Mouse (Mus musculus) kidney, postnatal 4 days (tissue): ENCODE measurements around the gene Zbtb42.

Experiments
- DNase-seq, 2 experiments: peaks; one replicate each; pipeline ENCODE4 v3.0.0; 2021; ENCODE audit warnings: mixed read lengths in 2 of 2

Gene Zbtb42

DNA sequence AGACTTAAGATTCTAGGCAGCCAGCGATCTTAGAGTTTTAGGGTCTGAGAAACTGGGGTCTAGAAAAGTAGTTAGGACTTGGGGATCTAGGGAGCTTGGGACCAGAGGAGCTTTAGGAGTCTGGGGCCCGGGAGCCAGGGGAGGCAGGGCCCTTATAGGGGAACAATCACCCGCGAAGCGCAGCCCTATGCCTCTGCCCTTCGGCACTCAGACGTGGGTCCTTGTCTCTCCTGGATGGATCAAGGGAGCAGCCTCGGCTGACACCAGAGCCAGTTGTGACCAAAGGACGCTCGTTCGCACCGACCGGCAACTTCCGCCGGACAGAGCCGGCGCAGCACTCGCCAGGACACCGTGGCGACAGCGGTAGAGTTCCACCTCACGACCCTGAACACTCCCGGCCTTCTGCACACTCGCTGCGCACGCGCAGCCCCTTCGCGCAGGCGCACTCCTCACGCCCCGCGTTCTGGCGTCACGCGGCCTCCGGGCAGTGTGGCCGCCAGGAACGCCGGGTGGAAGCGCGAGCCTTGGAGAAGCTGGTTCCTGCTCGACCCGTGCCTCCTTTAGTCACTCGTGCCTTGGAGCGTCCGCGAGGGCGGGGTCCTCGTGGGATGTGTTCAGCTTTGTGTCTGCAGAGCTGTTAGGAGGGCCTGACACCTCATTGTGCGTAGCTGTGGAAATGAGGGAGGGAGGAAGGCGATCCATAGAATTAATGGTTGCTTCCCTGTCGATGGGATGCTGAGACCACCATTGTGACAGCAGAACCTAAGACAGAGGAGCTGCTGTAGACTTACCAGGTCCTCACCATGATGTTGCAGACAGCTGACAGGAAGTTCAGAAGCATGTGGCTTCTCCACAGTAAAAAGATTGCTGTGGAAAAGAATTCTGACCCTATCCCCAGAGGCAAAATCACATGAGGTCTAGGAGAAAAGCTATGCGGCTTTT is 14.8 kb downstream of the Zbtb42 start:
- DNase-seq: peak; percentile 96 to 97

DNA sequence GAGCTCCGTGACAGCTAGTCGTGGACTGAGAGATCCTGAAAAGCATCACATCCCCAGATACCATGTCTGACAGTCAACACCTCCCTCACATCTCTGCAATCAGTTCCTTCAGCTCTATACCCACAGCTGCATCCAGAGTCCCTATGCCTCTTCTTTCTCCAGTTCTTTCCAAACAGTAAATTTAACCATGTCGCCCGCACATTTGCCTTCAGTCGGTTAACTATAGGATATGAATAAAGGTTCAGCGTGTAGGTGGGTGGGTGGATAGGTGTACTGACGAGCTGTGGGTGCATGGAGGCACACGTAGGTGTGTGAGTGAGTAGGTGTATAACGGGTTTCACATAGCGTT is 15.5 kb downstream of the Zbtb42 start:
- no peak for DNase-seq

DNA sequence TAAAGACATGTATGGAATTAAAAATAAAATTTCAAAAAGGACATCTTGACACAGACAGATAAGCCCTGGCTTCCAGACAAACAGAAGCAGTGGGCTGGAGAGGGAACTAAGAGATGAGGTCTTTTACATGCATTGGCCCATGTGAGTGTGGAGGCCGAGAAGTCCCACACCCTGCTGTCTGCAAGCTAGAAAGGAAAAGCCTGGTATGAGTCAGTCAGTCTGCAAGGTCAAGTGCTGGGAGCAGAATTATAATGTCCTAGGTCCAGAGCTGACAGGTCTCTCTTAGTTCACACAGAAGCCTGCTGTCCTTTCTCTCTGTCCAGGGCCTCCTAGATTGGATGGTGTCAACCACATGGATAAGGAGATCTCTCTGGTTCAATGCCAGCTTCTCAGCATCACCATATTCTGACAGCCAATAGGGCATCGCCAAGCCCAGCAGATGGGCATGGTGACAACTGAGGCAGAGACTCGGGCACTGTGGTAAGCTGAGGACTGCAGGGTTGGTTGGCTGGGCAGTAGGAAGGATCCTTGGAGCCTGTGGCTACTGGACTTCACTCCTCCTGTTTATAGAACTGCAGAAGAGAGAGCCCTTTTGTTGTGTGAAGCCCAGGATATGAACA is 18.3 kb downstream of the Zbtb42 start:
- DNase-seq: no peak

DNA sequence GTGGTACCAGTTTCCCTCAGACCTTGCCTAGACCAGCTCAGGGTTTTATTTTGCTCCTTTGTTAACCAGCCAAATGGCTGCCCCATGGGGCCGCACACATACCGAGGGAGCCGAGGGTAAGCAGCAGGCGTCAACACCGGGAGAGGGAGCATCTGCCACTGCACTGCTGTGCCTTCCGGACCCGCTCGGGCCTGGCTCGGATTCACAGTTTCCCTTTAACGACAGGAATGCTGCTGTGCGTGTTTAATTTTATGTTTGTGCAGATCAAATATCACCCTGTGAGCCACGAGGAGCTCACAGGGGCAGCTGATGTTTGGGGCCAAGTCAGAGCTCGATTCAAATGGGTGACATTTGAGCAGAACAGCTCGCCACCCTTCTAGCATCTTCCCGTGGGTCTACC is 21.9 kb downstream of the Zbtb42 start:
- DNase-seq: peak; percentile 29 to 61

DNA sequence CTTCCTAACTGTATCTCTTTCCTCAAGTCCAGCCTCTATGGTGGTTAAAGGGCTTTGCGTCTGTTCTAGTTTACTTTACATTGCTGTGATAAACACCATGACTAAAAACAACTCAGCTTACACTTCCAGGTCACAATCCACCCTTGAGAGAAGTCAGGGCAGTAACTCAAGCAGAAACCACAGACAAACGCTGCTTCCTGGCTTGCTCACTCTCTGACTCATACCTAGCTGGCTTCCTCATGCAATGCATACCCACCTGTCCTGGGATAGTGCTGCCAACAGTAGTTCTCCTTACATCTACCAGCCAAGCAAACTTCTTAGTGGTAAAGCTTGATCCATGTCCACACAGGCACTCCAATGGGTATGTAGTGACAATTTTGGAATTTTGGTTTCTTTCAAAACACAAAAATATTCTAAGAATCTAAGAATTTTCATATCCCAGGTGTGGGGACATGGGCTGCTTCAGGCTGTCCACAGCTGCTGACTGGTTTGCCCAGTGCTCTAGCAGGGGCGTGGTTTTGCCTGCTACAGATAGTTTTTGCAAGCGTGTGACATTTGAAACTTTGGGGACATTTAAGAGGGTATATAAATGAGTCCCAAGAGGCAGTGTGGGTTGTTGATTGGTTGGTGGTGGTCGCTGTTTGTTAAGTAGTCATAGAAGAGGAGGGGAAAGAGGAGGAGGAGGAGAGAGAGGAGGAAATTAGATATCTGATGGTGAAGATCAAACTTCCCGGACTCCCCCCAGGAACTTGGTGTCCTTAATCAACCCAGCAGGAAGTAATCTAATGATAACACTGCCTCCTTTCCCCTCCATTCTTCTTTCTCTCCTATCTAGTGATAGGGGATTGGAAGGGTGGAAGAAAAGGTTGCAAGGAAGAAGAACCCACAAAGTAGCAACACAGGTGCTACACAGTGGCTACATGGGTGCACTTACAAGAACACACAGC is 24.0 kb downstream of the Zbtb42 start:
- DNase-seq: no peak

DNA sequence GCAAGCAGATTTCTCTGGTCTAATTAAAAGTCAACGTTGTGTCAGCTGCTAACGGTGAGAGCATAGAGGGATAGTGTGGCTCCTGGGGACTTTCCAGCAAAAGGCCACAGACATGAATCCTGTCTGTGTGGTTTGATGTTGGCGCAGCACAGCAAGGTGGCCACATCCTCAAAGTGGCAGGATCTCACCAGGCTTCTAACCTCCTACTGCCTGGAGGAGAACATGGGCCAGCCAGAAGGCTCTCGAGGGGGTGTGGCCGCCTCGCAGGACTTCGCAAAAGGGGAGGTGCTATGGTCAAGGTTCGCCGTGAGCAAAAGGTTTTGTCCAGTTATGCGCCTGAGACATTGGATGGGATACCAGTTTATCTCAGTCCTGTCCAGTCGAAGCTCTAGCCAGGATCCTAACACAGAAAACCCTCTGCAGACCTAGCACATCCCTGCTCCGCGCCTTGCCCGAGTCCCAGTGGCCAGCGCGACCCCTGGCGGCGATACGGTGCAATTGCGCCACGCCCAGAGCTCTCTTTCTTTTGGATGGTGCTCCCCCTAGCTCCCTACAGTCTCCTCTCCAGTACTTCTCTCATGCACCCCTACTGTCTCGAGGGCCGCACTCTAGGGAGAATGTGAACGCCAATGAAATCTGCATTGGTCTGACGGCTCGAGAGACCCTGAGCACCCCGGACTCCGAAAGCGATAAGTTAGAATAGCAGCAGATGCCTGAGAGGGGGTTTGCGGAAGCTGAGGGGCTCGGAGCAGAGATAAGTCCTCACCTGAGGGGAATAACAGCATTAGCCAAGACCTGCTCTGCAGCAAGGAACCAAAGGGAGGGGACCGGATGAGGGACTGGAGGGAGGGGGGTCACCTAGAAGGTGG is 28.3 kb downstream of the Zbtb42 start:
- peak; percentile 93 for DNase-seq

DNA sequence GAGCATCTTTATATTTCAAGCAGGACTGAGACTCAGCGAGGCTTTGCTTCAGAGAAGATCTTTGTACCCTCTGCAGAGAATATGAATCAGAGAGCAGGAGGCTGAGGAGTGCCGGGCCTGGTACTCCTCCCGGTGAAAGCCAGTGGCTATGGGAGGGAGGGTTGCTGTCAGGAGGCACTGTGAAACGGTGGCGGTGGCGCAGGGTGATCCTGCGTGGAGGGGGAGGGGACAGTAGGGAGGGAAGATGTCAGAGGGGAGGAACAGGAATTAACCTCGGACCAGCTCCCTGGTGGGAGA is 28.9 kb downstream of the Zbtb42 start:
- DNase-seq: no peak

DNA sequence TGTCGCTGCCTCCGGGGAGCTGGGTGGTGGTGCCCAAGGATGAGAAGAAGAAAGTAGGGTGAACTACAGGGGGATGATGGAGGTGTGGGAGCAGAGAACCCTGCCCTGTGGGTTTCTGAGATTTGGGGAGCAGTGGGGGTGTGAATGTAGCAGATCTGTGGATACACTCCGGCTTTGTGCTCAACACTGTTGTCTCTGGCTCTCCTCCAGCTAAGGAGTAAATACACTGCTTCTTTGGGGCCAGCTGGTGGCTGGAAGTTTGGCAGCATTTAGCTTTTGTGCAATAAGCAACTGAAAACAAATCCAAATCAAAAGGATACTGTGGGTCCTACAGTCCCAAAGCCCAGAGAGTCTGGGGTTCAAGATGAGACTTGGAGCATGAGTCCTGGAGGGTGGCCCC is 35.4 kb downstream of the Zbtb42 start:
- DNase-seq: peak in 1 of 2 experiments; percentile 53

DNA sequence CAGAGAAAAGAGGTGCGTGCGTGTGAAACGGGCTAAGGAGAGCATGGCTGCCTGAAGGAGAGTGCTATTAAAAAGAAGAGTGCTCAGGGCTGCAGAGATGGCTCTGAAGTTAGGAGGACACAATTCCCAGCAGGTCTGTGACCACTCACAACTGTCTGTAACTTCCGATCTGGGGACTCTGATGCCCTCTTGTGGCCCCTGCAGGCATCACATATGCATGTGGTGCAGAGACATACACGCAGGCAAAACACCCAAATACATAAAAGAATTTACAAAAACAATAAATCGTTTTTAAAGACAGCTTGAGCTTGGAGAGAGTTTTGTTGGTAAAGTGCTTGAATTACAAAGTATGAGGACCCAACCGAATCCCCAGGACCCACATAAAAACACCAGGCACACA is 38.5 kb downstream of the Zbtb42 start:
- DNase-seq: peak; percentile 83 to 87

DNA sequence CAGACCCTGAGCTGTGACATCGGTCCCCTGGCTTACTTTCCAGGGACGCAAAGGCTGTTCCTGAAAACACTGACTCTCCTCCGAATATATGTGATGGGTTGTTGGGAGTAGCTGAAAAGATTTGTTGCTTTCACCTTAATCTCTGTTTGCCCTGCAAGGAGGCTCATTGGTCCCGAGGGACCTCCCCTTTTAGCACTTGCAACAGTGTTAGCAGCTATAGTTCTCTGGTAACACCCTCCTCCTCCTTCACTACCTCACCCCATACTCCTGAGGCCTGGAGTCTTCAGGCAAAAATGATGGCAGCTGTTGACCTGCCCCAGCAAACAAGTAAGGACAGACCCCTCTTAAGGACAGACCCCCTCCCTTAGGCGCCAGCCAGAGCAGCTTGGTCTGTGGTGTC is 40.4 kb downstream of the Zbtb42 start:
- DNase-seq: no peak

DNA sequence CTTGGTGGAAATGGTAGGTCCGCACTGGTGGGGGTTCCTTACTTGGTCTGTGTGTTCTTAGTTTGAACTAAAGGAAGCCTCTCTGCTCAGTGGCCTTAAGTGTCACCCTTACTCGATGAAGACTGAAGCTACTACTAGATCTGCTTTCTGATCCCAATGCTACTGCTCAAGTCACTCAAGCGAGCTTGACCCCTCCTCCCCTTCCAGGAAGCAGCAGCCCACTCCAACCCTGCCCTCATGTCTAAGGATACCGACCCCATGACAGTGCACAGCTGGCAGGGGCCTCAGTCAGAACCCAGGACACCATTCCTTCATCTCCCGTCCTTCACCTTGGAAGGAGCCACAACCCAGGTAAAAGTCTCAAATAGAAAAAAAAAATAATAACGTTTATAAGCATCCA is 41.6 kb downstream of the Zbtb42 start, which contains the start of gene Cep170b:
Gene Cep170b, plus strand, starts transcription at position 240 of the 400 bp plus-strand sequence.
- peak in 1 of 2 experiments; percentile 52 for DNase-seq

DNA sequence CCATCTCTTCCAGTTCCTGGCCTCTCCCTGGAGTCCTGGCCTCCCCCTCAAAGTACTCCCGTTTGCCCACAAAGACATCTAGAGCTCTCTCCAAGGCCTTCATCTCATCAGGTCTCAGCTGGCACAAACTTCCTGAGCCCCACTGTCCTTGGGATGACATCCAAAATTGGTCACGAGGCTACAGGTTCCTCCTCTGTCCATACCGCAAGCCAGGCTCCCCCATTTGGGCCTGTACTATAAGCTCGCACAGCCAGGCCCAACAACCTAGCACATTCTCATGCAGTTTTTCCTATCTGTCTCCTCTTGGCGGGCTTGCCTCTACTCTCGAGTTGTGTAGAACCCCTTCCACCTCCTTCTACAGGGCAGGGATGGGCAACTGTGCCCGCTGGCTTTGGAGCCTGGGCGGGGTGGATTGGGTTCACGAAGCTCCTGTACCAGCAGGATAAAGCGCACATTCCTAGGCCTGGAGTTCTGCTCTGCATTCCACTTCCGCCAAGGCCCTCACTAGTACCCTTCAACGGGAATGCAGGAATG is 42.3 kb downstream of the Zbtb42 start:
- DNase-seq: no peak

DNA sequence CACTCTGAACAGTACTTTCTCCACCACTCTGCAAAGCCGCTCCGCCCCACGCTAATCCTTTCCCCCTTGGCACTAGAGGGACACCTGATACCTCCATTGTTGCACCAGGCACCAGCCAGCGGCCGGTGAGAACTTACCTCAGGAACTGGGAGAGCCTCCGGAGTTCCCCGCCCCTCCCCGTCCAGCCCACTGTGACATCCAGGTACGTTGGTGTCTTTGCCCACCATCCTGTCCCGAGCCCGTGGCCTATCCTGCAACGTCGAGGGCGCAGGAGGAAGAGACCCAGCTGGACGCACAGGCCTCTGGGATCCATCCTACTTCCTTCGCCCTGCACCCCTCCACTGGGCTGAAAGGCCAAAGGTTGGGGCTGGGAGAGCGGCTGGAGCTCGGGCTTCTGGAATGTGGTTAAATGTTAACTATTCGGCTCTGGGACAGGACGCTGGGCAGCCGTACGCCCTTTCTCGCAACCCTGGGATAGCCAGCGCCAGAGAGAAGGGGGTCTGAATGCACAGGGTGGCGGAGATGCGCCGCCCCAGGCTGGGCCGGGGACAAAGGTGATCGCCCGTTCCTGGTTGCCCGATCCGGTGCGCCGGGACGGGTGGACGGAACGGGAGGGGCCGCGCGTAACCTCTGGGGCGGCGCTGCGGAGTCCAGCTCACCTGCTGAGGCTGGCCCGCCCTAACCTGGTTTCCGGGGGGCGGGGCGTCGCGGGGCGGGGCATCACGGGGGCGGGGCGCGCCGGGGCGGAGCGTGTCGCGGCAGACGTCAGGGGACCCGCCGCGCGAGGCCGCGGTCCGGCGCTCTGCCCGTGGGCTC is 43.0 kb downstream of the Zbtb42 start:
- peak; percentile 80 to 90 for DNase-seq

DNA sequence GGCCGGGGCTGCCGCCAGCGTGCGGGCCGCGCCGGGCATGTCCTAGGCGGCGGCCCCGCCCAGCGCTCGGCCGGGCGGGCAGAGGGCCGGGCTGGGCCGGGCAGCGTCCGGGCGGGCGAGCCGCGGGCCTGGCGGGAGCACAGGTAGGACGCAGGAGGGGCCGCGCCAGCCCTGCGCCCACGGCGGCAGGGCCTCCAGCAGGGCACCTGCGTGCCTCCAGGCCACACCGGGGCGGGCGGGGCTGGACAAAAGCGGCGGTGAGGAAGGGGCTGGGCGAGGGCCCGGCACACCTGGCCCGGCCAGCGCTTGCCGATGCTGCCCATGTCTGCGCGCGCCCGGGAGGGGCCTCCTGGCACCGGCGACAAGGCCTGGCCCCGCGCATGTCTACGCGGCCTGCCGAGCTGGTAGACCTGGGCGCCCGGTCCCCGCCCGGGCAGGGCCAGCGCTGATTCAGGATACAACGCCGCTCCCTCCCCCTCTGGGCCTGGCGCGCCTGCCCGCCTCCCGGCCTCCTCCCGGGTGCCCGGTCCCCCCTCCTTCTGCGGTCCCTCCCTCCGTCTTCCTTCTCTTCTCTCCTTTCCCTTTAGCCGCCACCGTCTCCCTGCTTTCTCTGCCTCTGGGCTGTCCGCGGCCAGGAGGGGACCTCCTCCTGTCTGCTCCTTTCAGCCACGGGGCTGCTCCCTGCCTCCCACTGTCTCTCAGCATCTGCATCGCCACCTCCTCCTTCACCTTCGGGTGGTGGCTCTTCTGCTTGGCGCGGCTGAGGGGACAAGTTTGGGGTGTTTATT is 43.8 kb downstream of the Zbtb42 start:
- peak; percentile 66 to 78 for DNase-seq

DNA sequence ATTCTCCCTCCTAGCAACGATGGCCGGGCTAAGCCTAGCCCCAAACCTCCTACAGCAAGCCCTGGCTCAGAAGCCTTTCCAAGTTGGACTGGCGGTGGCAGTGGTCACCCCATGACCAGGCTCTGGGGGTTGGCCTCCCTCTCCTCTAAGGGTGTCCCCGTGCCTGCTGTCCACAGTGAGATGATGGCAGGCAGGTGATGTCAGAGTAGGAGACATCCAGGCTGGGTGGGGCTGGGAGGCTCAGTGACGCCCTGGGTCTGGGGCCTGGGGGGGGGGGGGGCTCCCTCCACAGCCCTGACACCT is 44.4 kb downstream of the Zbtb42 start:
- DNase-seq: no peak

DNA sequence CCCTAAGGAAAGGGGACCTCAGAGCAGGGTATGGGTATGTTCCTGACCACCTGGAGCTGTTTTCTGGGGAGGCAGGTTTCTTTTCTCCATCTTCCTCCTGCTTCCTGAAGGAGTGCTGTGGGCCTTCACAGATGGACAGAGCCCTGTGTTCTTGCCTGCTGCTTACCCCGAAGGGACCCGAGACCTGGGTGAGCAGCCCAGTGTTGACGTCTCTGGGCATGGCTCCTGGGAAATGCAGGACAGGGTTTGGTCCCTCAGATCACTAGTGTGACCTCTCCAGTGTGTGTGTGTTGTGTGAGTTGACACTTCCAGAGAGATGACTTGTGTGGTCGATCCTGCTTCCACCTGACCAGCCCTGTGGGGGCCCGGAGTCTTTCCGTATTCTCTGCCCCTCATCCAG is 44.8 kb downstream of the Zbtb42 start:
- no peak for DNase-seq

DNA sequence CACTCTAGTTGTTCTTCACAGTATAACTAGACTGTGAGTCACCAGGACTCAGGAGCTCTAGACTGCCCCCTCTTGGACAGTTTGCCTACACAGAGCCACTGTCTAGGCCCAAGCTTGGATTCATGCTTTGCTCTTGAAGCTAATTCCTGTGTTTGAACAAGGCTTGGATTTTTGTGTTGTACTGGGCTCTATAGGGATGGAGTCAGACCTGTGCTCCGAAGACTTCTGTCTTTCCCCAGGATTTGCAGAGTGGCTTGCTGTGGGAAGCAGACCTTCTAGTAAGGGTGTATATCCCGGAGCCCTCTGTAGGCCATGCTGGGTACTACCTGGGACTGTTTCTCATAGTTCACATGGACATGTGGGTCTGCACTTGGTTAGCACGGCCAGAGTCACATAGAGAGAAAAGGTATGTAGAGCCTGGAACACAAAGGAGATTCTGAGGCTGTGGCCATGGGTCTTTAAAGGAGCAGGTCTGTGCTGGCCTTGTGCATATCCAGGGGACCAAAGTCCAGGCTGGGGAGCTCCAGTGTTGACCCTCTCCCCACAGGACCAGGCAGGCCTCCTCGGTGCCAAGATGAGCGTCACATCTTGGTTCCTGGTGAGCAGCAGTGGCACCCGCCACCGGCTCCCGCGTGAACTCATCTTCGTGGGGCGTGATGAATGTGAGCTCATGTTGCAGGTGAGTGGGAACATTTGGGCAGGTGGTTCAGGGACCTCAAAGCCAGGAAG is 45.6 kb downstream of the Zbtb42 start:
- DNase-seq: peak; percentile 90 to 92

DNA sequence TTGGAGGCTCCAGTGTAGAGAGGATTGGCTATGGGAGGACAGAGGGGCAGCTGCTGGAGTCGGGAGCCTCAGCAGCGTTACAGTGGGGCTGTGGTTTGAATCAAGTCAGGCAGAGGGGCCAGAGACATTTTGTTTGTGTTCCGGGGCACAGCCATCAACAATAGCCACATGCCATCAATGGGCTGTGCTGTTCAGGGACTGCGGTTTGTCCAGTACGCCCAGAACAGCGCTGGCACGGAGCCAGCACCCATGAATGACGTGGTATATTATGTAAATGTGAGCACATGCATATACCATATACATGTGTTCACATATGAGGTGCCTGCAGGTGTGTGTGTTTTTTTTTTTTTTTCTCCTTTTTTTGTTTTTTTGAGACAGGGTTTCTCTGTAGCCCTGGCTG is 49.2 kb downstream of the Zbtb42 start:
- DNase-seq: no peak

DNA sequence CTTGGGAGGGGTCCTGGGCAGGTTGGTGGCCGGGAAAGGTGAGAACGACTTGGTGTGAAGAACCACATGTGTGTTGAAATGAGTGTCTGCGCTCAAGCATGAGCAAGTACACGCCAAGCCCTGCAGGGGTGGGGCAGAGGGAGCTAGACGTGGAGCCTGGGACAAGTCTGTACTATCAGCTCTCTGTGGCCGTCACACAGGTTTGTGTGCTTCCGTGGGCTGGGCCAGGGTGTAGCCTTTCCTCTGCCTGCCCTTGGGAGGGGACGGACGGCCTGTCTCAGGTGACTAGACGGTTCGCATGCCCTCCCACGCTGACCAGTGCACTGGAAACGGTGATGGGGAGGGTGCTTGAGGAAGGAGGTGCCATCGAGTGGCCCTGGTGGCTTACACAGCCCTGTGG is 52.2 kb downstream of the Zbtb42 start:
- DNase-seq: no peak
